Mouse (Mus musculus): ENCODE results near the gene Lyst.

GRCm38 (mm10) chr13:13567640-13568039 lies 22.6 kb upstream of the Lyst start:
- no peak for TF ChIP-seq CTCF (IDR thresholded peaks at IDR 0.05; ENCODE audit: extremely low read depth, insufficient read length, insufficient replicate concordance, low read depth, low read length)
- TF ChIP-seq POLR2A (IDR thresholded peaks at IDR 0.05; ENCODE audit: low read depth, low read length) = no peak

Data from small intestine, adult 2 months (tissue).